Mouse (Mus musculus) olfactory bulb, adult 2 months (tissue): ENCODE data around the gene Insl6. TPM values are rescaled to one million over a fixed set of nuclear protein-coding genes. Genes with fewer than 3 reads are reported as not detected.

Experiments used
- H3K27ac ChIP-seq: fragments of 200-500 bp; 2 replicates; pipeline ENCODE4 v1.5.1; 2012; ENCODE audit warnings: low read depth, low read length; ENCODE audit not compliant: insufficient read depth
- H3K4me1 ChIP-seq: fragments of 200-500 bp; 2 replicates; pipeline ENCODE4 v1.6.1; 2012; ENCODE audit warnings: low read length; ENCODE audit not compliant: control insufficient read depth, insufficient read depth
- H3K4me3 ChIP-seq: fragments of 200-500 bp; 2 replicates; pipeline ENCODE4 v1.5.1; 2012; ENCODE audit warnings: mild to moderate bottlenecking, low read depth, low read length, moderate library complexity; ENCODE audit not compliant: insufficient read depth
- CTCF ChIP-seq: fragments of 200-500 bp; IDR thresholded peaks from 2 replicates; pipeline ENCODE4 v1.5.1; 2012; ENCODE audit warnings: low read depth, mild to moderate bottlenecking, low read length, moderate library complexity; ENCODE audit not compliant: insufficient read depth
- POLR2A ChIP-seq: fragments of 200-500 bp; IDR thresholded peaks from 2 replicates; pipeline ENCODE4 v1.6.1; 2012; ENCODE audit warnings: mild to moderate bottlenecking, low read depth, low read length, moderate library complexity; ENCODE audit not compliant: insufficient read depth
- WGBS: fragments of 180-500 bp; shearing (Covaris S2); methylation state at CpG from one replicate; pipeline ENCODE4 v1.1.7; 2018; 5-methylcytosine and 5-hydroxymethylcytosine counted together
- polyA plus RNA-seq: library from polyadenylated mRNA; stranded (reverse); fragments of >200 nt; gene quantifications from 2 replicates; pipeline ENCODE4 v1.2.4, GENCODE M21; 2012; ENCODE audit warnings: low replicate concordance; ENCODE audit not compliant: missing spikeins, insufficient read depth, insufficient read length

Gene Insl6
- not detected in 2 replicates for polyA plus RNA-seq

DNA sequence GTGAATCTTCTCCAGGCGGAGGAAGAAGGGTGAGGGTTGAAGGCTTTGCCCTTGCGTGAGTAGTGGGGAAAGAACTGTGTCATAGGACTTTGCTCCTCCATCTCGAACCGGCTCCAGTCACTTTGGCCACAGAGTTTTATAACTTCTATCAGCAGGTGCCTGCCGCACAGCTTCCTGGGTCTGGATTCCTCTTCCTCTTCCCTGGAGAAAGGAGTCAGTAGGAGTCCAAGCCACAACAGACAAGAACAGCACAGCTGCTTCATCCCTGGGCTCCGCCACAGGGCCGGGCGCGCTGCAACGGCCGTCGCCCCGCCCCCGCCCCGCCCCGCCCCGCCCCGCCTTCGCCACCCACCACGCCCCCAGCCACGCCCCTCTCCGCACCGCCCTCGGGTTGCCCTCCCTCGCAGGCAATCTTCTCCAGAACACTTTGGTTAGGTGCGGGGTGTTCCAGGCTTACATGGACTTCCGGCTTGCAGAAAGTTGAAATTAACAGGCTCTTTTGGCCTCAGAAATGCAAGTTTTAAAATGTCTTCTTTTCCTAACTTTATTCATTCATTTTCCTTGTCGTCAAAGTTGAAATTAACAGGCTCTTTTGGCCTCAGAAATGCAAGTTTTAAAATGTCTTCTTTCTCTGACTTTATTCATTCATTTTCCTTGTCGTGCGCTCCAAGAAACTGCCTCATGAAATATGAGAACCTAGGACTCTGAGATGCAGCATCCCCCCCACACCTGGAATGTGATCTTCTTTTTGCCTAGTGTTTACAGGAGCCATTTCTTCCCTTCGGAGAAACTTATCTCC, at the start of gene Insl6:
Gene Insl6 (minus strand): TSS at position 304 of the 799 bp plus-strand sequence.
- no peak for TF ChIP-seq POLR2A
- TF ChIP-seq CTCF = no peak
- WGBS = 7% methylated on average over 28 of the region's 31 CpGs
- Histone ChIP-seq H3K4me1 (peaks cover 3% of the 10 kb centered on the region; the same call in 1 of the 2 replicates), H3K27ac (no peak within 1 kb of the TSS), H3K4me3 (peak within 1 kb of the TSS; percentile 30)

DNA sequence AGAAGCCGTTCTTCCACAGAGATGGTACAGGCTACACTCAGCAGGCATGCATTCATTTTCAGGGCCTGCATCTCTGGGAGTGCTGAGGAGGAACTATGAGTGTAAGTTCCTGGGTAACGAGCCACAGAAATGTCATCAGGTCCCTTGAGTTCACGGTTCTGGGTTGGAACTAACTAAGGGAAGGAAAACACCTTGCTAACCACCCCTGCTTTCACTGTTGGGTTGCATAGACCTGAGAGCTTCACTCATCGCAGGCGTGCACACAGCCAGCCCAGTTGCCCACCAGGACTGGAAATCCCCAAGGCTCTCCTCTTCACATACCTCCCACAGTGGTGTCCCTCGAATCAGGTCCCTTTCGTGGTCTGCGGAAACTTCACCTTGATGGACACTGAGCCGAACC, 49.8 kb upstream of the Insl6 start:
- WGBS = 97% methylated on average over 9 of the region's 9 CpGs
- H3K27ac ChIP-seq = no peak overlapping the region
- peaks cover 2% of the 10 kb centered on the region; the same call in 1 of the 2 replicates for H3K4me1 ChIP-seq
- TF ChIP-seq CTCF (no peak), POLR2A (no peak)
- no peak overlapping the region for H3K4me3 ChIP-seq

DNA sequence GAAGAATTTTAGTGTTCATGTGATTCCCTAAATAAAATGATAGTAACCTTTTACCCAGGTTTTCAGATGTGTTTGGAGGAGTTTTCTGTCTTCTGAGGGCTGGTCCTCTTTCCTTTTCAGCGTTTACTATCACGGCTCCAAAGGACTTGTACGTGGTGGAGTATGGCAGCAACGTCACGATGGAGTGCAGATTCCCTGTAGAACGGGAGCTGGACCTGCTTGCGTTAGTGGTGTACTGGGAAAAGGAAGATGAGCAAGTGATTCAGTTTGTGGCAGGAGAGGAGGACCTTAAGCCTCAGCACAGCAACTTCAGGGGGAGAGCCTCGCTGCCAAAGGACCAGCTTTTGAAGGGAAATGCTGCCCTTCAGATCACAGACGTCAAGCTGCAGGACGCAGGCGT, 48.3 kb upstream of the Insl6 start:
- TF ChIP-seq CTCF (no peak), POLR2A (no peak)

DNA sequence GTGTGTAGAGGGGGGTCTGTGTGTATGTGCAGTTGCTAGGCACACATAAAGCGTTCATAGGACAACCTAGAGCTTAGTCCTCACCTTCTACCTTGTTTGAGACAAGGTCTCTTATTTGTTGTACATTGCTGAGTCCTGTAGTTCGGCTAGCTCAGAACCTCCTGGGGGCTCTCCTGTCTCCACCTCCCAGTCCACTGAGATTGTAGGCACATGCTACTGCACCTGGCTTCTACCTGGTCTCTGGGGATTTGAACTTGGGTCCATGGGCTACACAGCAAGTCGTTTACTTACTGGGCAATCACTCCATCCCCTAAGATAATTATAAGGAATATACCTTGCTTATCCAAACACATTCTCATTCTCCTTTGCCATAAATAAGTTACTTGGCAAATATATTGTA, 47.5 kb upstream of the Insl6 start:
- H3K4me1 ChIP-seq = peaks cover 2% of the 10 kb centered on the region; the same call in 1 of the 2 replicates
- 92% methylated on average over 3 of the region's 3 CpGs for WGBS
- H3K27ac ChIP-seq = no peak overlapping the region
- no peak overlapping the region for H3K4me3 ChIP-seq
- TF ChIP-seq CTCF = no peak
- no peak for TF ChIP-seq POLR2A

More for the DNA sequence above, 48.3 kb upstream of the Insl6 start:
- 21% methylated on average over 11 of the region's 11 CpGs for WGBS
- Histone ChIP-seq H3K4me3 (peak overlapping the region; percentile 26), H3K4me1 (peaks cover 2% of the 10 kb centered on the region; the same call in 1 of the 2 replicates), H3K27ac (no peak overlapping the region)

DNA sequence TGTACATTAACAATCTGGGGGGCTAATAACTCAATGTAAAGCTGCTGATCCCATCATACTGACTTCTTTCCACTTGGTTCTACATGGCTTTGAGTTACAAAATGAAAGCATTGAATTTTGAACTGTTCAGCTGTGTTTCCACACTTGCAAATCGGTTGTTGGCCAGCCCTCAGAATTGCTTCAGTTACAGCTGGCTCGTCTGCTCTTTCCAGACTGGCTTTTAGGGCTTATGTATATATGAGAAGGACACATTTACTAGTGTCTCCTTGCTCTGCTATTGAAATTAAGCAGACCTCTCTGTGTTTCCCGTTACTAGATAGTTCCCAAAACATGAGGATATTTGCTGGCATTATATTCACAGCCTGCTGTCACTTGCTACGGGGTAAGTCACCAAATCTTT, 47.0 kb upstream of the Insl6 start:
- Histone ChIP-seq H3K27ac (no peak overlapping the region), H3K4me3 (no peak overlapping the region), H3K4me1 (peaks cover 2% of the 10 kb centered on the region; the same call in 1 of the 2 replicates)
- TF ChIP-seq POLR2A (no peak), CTCF (no peak)
- 54% methylated on average over 4 of the region's 4 CpGs for WGBS

DNA sequence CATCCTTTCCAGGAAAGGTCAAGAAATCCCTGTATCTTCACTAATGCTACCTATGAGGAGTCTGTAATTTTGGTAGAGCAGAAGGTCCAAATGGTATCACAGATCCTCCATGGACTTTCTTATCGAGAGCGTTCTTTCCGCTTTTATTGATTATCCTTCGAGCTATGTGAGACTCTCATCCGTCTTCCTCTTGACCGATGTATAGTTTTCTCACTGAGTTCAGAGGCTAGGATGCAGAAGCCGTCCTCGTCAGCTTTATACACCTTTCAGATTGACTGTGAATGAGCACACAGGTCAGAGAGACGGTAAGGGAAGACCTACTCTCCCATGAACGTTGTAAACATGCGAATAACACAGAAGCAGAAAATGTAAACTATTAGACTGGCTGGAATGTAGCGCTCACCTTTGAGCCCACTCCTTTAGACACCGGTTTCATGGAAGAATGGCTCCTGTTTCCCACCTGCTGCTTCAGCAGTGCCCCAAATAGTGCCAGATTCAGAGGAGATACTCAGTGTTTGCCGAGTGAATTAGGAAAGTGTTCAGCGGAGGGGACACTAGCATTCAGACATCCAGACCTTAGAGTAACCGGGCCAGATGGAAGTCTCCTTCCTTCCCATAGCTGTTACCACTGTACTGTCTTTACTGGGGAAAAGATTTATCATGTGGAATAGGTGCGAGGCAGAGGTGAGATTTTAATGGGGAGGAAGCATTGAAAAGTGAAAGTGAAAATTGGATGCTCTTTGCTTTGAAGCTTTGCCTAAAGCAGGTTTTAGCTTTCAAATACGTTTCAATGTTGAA, 46.3 kb upstream of the Insl6 start:
- H3K27ac ChIP-seq = no peak overlapping the region
- H3K4me1 ChIP-seq = peaks cover 5% of the 10 kb centered on the region
- TF ChIP-seq CTCF (no peak), POLR2A (no peak)
- no peak overlapping the region for H3K4me3 ChIP-seq
- 81% methylated on average over 18 of the region's 18 CpGs for WGBS

DNA sequence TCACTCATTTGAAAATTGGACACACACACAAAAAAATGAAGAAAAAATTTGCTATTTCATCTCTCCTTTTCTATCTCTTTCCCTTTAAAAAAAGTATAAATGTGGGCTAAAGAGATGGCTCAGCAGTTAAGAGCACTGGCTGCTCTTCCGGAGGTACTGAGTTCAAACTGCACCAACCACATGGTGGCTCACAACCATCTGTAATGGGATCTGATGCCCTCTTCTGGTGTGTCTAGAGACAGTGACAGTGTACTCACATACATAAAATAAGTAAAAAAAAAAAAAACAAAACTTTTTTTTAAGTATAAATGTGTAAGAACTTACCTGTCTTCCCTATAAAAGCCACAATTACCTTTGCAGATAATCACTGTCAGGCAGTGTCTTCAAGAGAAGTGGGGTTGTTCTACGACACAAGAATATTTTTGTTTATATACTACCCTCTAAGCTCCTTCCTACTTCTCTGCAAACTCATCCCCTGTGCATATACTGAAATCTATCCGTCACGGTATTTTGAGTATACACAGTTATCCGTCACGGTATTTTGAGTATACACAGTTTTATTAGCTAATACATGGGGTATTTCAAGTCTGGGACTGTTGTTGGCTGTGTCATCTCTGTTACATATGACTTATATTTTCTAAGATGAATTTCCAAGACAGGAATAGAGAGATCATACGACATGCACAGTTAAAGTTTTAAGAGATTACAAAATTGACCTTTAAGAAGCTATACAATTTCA, 45.6 kb upstream of the Insl6 start:
- Histone ChIP-seq H3K4me1 (peaks cover 5% of the 10 kb centered on the region), H3K27ac (no peak overlapping the region), H3K4me3 (no peak overlapping the region)
- TF ChIP-seq CTCF (no peak), POLR2A (no peak)
- 94% methylated on average over 7 of the region's 7 CpGs for WGBS

DNA sequence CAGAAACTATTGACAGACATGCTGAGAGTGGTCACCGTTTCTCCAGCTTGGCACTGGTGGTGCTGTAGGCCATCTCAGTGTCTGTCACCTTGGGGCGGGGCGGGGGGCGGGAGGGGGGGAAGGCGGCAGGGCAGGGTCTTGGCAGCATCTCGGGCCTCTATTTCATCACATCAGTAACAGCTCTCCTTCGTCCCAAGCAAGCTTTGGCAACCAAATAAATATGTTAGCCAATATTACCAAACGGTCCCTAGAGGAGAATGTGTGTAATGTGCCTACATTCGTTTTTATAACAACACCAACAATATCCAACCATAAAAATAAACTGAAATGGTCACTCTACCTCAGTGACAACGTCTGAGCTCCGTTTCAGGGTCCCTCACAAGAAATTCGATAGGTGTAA, 45.0 kb upstream of the Insl6 start:
- 77% methylated on average over 12 of the region's 12 CpGs for WGBS
- Histone ChIP-seq H3K27ac (no peak overlapping the region), H3K4me3 (no peak overlapping the region), H3K4me1 (peaks cover 5% of the 10 kb centered on the region)
- no peak for TF ChIP-seq POLR2A
- TF ChIP-seq CTCF = no peak
